In the genomic region with DNA sequence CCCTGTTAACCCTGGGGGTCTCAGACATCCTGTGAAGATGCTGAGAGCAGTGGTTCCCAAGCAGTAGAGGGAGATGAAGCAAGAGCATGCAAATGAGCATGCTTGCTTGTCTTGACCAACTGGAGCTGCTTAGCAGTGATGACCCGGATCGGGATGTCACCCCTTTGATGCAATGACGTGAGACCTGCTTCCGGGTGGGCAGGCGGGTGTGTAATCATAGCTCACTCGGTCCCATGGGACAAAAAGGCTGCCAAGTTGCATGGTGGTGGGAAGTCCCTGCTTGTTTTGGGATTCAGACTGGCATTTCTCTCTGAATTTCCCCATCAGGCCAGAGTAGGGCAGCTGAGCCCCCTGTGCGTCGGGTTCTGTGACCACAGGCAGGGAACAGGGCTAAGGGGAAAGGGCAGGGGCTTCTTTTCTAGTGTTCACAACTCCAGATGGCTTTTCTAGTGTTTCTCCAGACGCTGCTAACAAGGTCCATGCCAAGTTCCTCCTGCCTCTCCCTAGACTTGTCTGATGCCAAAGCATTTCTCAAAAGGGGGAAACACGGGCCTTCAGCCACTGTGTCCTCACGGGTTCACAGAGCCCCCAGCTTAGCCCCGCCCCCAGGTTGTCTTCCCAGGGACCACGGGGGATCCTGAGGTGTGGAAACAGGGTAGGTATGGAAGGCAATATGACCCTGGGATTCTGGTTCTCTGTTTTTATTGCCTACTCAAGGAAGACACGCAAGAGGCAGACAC, we compare ENCODE assay signal across 12 mouse cellular contexts. TPM values are rescaled to one million over a fixed set of nuclear protein-coding genes. Genes with fewer than 3 reads are reported as not detected.
DNase-seq lines count a peak whose midpoint lies in the region; ATAC-seq lines count a peak whose summit lies in the region.
"Had no signal": no experiment of that assay in that cellular context is flagged by ENCODE, and none has a peak within 500 bp of the region (broad histone marks: within the 10 kb centered on the region; RNA-seq: fewer than 3 reads in every experiment).

No protein-coding gene starts in this region.

- no peaks in the 10 kb centered on the region for H3K27me3 ChIP-seq in heart, embryonic 14.5 days (ENCODE audit: control insufficient read depth, insufficient read depth, low read length)

- ATAC-seq in heart, embryonic 14.5 days (ENCODE audit: insufficient number of reproducible peaks, insufficient read depth, low FRiP score, low read depth): no peak
- ATAC-seq: activated CD4-positive, CD25-positive, alpha-beta regulatory T cell, adult 4 months; hindbrain, embryonic 16.5 days had no signal

- peak overlapping the region; percentile 34; the same call in 1 of the 2 replicates for H3K4me2 ChIP-seq in heart, embryonic 14.5 days (ENCODE audit: low read length)
- H3K4me2 ChIP-seq: liver, embryonic 15.5 days had no signal

- no peaks in the 10 kb centered on the region for H3K9me3 ChIP-seq in heart, embryonic 14.5 days (ENCODE audit: control insufficient read depth, low read length)
- H3K9me3 ChIP-seq: liver, embryonic 15.5 days had no signal

- peaks cover 58 to 63% of the 10 kb centered on the region in 2 experiments for H3K4me1 ChIP-seq in heart, embryonic 14.5 days (ENCODE audit: control insufficient read depth in 2 of 2, insufficient read depth in 2 of 2, low read length in 2 of 2)

- H3K9ac ChIP-seq in heart, embryonic 14.5 days (ENCODE audit: low read length): 0 out of 2 replicates have a peak overlapping the region, but pooled peaks have one; percentile 11
- H3K9ac ChIP-seq: liver, embryonic 15.5 days had no signal

- peak; percentile 22 for DNase-seq in adrenal gland, adult 2 months
- no peak for DNase-seq in adrenal gland, adult 18-20 months (ENCODE audit: low spot score in 2 of 2)
- DNase-seq in urinary bladder, postnatal 14 days (ENCODE audit: low spot score): peak; percentile 31
- no peak for DNase-seq in urinary bladder, postnatal 36 days (ENCODE audit: low spot score in 2 of 2)
- peak; percentile 74 for DNase-seq in skeletal muscle tissue, adult 2 months (ENCODE audit: low read depth, low spot score)
- DNase-seq in thymus, postnatal 10 days (ENCODE audit: low spot score in 2 of 2): no peak
- DNase-seq in cerebellum, adult 9-10 months: no peak
- DNase-seq: midbrain, embryonic 14.5 days had no signal

- H3K4me3 ChIP-seq in heart, embryonic 14.5 days (ENCODE audit: control insufficient read depth in 1 of 2, insufficient read depth in 1 of 2, low read depth in 1 of 2, low read length in 2 of 2): no peak overlapping the region
- H3K4me3 ChIP-seq: liver, embryonic 15.5 days had no signal

- peak overlapping the region; percentile 8 to 79; a peak in 2 of 4 replicates for H3K27ac ChIP-seq in heart, embryonic 14.5 days (replicated peaks in 1 of 2; ENCODE audit: control insufficient read depth in 1 of 2, insufficient read depth in 1 of 2, low read depth in 2 of 2, low read length in 2 of 2)
- H3K27ac ChIP-seq: liver, embryonic 15.5 days had no signal

- 60% methylated on average over 14 of the region's 14 CpGs for WGBS in heart, embryonic 14.5 days

- no peaks in the 10 kb centered on the region for H3K36me3 ChIP-seq in heart, embryonic 14.5 days (ENCODE audit: control insufficient read depth, insufficient read depth, low read length)
- H3K36me3 ChIP-seq: liver, embryonic 15.5 days had no signal

RNA-seq across cellular contexts. Expression of a gene that starts 42.5 kb away (rescaled TPM):
- under 1 TPM; 0.06 to 0.24 TPM for total RNA-seq in adrenal gland, adult 2 months (2021)
- polyA plus RNA-seq in adrenal gland, adult 2 months (2012; rRNA removed): 0.43 and 1.0 TPM in 2 replicates
- under 1 TPM; 0.07 to 0.86 TPM for total RNA-seq in adrenal gland, adult 18-20 months (2021)
- 0.24 TPM in 1 of 2 replicates, not detected in the other for polyA plus RNA-seq in heart, embryonic 14.5 days (2014; fragmentation: Nextera tagmentation; extraction: Ambion mirVana)
- polyA plus RNA-seq: liver, embryonic 15.5 days; midbrain, embryonic 14.5 days had no signal

Comparison
In these comparisons a context has a peak if more than half of its experiments do, and no peak if none do; other contexts are left out.
1. DNase-seq: peak in adrenal gland, adult 2 months (single experiment), urinary bladder, postnatal 14 days (single experiment) and skeletal muscle tissue, adult 2 months (single experiment); none in adrenal gland, adult 18-20 months (0 of 2), urinary bladder, postnatal 36 days (0 of 2), thymus, postnatal 10 days (0 of 2) and cerebellum, adult 9-10 months (single experiment).